Mouse (Mus musculus): Measurements from ENCODE around the gene Kcnma1. TPM values are rescaled to one million over a fixed set of nuclear protein-coding genes. Genes with fewer than 3 reads are reported as not detected.

Gene Kcnma1
- polyA plus RNA-seq, 1 experiment from 2014 or later: 0.03 TPM

DNA sequence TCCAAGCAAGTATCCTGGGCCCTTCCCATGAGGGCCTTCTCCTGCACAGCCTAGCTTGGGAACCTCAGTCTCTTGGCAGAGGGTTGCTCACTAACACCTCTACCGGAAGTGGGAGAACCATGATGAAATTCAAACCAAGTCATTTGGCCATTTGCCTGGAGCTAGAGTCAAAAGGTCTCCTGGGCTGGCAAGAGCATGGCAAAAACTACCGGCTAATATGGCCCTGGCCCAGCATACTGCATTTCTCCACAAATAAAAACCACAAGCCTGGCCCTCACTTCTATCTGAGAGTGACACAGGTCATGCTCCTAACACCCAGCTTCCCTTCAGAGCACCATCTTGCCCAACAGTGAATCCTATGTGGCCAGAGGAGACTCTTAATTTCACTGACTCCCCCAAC is 159.3 kb downstream of the Kcnma1 start:
- Histone ChIP-seq H3K4me1 (replicated peaks) (no peaks in the 10 kb centered on the region), H3K4me3 (replicated peaks) (no peak overlapping the region), H3K9ac (no peak overlapping the region), H3K27ac (no peak overlapping the region), H3K27me3 (no peaks in the 10 kb centered on the region), H3K36me3 (no peaks in the 10 kb centered on the region), H3K9me3 (replicated peaks) (no peaks in the 10 kb centered on the region), H3K4me2 (no peak overlapping the region)
- WGBS (ENCODE audit: insufficient replicate concordance): 72% methylated on average over 2 of the region's 2 CpGs
- ATAC-seq (ENCODE audit: low read depth) (no peak), DNase-seq (no peak)

DNA sequence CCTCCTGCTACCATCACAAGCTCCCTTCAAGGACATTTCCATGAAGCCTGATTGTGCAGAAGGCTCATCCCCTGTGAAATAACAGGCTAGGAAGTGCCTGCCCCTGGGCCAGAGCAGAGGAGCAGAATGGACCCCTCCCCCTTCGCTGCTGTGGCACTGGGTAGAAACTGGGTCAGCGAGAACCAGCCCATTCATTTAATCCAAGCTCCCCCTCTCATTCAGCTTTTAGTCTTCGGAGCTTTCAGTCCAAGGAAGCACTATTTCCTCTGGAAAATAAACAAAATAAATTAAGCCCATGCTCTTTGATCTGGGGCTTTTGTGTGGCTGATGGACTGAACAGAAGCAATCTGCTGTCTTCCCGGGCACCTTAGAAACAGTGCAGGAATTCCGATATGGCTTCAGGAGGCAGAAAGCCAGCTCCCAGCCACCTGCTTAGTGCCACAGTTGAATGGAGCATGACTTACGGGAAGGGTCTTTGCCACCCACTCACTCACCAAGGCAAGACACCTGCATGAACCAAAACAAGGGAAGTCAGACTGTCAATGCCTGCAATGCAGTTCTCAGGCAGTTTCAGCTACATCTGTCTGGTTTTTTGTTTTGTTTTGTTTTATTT is 165.7 kb downstream of the Kcnma1 start:
- H3K27ac ChIP-seq: no peak overlapping the region
- H3K9me3 ChIP-seq (replicated peaks): no peaks in the 10 kb centered on the region
- no peaks in the 10 kb centered on the region for H3K27me3 ChIP-seq
- H3K4me2 ChIP-seq: no peak overlapping the region
- no peak overlapping the region for H3K4me3 ChIP-seq (replicated peaks)
- 50% methylated on average over 6 of the region's 6 CpGs for WGBS (ENCODE audit: insufficient replicate concordance)
- no peaks in the 10 kb centered on the region for H3K36me3 ChIP-seq
- no peak overlapping the region for H3K9ac ChIP-seq
- no peaks in the 10 kb centered on the region for H3K4me1 ChIP-seq (replicated peaks)
- ATAC-seq (ENCODE audit: low read depth) (no peak), DNase-seq (no peak)

DNA sequence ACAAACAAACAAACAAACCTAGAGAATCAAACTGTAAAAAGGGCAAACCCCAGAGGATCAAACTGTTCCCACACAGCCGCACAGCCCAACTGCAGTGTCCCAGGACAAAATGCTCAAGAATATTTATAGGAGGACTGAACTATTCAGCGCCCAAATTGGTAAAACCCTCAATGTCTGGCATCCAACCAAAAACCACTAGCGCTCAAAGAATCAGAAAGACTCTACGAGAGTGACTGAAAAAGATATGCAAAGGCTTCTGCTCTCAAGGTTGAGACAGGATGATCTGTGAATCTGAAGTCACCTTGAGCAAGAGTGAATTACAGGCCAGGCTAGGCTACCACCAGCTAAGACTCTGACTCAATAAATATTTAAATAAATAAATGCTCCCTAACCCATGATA is 167.6 kb downstream of the Kcnma1 start:
- DNase-seq: no peak
- no peak overlapping the region for H3K9ac ChIP-seq
- no peak overlapping the region for H3K27ac ChIP-seq
- no peaks in the 10 kb centered on the region for H3K4me1 ChIP-seq (replicated peaks)
- H3K27me3 ChIP-seq: no peaks in the 10 kb centered on the region
- H3K9me3 ChIP-seq (replicated peaks): no peaks in the 10 kb centered on the region
- no peak for ATAC-seq (ENCODE audit: low read depth)
- no peak overlapping the region for H3K4me2 ChIP-seq
- no peak overlapping the region for H3K4me3 ChIP-seq (replicated peaks)
- WGBS (ENCODE audit: insufficient replicate concordance): 63% methylated on average over 4 of the region's 4 CpGs
- no peaks in the 10 kb centered on the region for H3K36me3 ChIP-seq

DNA sequence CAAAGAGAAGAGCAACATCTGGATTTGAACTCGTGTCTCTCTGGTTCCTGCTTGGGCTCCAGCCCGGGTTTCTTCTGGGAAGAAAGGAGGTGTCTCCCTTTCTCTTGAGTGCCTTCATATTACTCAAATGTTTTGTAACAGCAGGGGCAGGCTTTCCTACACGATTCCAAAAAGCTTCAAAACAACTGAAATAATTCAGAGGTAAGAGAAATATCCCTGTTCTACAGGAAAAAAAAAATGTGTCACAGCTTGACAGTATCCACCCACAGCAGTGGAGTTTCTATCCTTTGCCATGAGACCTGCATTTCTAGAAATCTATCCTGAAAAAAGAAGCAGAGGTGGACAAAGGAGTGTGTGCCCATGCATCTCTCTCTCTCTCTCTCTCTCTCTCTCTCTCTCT is 172.3 kb downstream of the Kcnma1 start:
- 42% methylated on average over 3 of the region's 3 CpGs for WGBS (ENCODE audit: insufficient replicate concordance)
- ATAC-seq (ENCODE audit: low read depth): no peak

DNA sequence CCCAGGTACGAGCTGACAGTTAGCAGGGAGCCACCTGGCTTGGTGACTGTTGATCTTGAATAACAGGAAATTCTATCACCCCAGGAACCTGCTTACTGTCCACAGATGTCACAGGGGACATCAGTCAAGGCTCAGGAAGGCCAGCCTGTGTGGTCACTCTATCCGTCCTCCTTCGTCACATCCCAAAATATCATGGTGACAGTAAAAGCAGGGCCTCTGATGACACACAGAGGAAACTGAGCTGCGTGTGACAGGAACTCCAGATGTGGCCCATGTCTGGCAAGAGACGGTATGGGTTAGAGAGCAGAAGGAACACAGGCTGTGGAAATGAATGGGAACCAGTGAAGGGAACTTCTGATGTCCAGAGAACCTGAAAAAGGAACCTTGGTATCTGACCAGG is 174.7 kb downstream of the Kcnma1 start:
- Histone ChIP-seq H3K4me2 (no peak overlapping the region), H3K36me3 (no peaks in the 10 kb centered on the region), H3K4me3 (replicated peaks) (no peak overlapping the region), H3K9me3 (replicated peaks) (no peaks in the 10 kb centered on the region), H3K27me3 (no peaks in the 10 kb centered on the region), H3K9ac (no peak overlapping the region), H3K4me1 (replicated peaks) (no peaks in the 10 kb centered on the region), H3K27ac (no peak overlapping the region)
- 40% methylated on average over 5 of the region's 5 CpGs for WGBS (ENCODE audit: insufficient replicate concordance)
- DNase-seq (no peak), ATAC-seq (ENCODE audit: low read depth) (no peak)

More for the DNA sequence above, 172.3 kb downstream of the Kcnma1 start:
- Histone ChIP-seq H3K27ac (no peak overlapping the region), H3K4me3 (replicated peaks) (no peak overlapping the region), H3K9ac (no peak overlapping the region), H3K4me2 (no peak overlapping the region), H3K9me3 (replicated peaks) (no peaks in the 10 kb centered on the region), H3K27me3 (no peaks in the 10 kb centered on the region), H3K4me1 (replicated peaks) (no peaks in the 10 kb centered on the region), H3K36me3 (no peaks in the 10 kb centered on the region)
- DNase-seq: no peak

DNA sequence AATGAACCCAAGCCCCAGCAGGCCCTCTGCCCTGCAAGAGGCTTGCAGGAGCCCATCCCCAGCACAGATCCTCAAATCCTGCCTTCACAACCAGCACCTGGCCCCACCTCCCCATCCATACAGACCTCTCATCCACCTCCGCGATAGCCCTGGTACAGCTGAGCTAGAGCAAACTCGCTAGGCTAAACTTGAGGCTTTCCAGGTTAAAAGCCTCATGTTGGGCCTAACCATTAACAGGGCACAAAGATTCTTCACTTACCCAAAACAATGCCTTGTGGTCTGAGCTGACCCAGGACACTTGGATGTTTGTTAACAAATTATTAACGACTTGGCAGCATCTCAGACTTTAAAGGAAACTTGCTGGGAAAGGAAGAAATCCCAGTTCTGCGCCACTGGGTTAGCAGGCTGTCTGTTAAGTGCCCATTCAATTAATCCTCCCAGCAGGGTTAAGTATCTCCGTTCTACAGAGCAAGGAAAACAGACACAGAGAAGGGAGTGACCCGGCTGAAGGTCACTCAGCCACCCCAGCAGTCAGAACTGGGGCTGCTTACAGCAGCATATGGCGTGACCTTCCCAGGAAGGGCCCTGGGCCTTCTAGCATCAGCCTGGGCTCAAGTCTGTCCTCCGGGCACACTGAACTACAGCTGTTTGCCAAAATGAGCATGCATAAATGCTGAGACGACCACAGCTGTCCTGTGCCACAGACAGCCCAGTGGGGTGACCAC is 178.7 kb downstream of the Kcnma1 start:
- Histone ChIP-seq H3K4me1 (replicated peaks) (no peaks in the 10 kb centered on the region), H3K27ac (no peak overlapping the region), H3K9me3 (replicated peaks) (no peaks in the 10 kb centered on the region), H3K4me2 (no peak overlapping the region), H3K4me3 (replicated peaks) (no peak overlapping the region), H3K27me3 (no peaks in the 10 kb centered on the region), H3K36me3 (no peaks in the 10 kb centered on the region), H3K9ac (no peak overlapping the region)
- no peak for ATAC-seq (ENCODE audit: low read depth)
- WGBS (ENCODE audit: insufficient replicate concordance): 47% methylated on average over 10 of the region's 10 CpGs
- no peak for DNase-seq

DNA sequence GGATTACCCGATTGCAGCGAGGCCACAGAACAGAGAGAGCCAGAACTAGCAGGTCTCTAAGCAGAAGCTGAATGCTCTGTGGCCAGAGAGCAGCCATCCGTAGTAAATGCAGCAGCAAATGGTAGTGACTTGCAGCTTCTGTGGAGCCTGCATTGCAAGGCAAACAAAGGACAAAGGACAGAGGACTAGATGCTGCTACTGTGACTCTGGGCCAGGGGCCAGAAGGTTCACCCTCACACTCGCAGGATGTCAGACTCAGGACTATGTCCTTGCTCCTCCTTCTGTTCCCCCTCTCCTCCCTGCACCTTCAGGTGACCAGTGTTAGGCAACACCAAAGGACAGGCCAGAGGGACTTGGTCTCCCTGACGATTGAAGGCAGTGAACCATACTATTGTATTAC is 183.0 kb downstream of the Kcnma1 start:
- ATAC-seq (ENCODE audit: low read depth): no peak
- no peak for DNase-seq
- Histone ChIP-seq H3K27me3 (no peaks in the 10 kb centered on the region), H3K4me2 (no peak overlapping the region), H3K9me3 (replicated peaks) (no peaks in the 10 kb centered on the region), H3K4me3 (replicated peaks) (no peak overlapping the region), H3K27ac (no peak overlapping the region), H3K9ac (no peak overlapping the region), H3K36me3 (no peaks in the 10 kb centered on the region), H3K4me1 (replicated peaks) (no peaks in the 10 kb centered on the region)
- 47% methylated on average over 5 of the region's 5 CpGs for WGBS (ENCODE audit: insufficient replicate concordance)

DNA sequence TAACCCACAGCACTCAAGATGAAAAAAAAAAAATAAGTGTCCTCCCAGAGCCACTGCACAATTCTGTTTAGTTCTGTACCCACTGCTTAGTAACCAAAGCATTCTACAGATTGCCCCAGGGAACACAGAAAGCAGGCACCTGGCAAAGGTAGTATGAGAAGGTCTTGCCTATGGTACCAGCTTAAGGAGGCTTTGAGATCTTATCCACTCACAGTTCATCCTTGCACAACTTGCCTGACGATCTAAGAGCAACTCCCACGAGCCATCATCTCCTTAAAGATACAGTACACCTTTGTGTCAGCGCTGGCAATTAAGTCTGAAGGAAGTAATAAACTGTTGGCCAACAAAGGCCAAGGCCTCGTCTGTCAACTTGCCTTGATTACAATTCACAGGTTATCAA is 184.0 kb downstream of the Kcnma1 start:
- H3K27me3 ChIP-seq: no peaks in the 10 kb centered on the region
- ATAC-seq (ENCODE audit: low read depth) (no peak), DNase-seq (no peak)
- WGBS (ENCODE audit: insufficient replicate concordance): 33% methylated on average over 4 of the region's 4 CpGs
- H3K4me2 ChIP-seq: no peak overlapping the region
- H3K4me1 ChIP-seq (replicated peaks): no peaks in the 10 kb centered on the region
- H3K4me3 ChIP-seq (replicated peaks): no peak overlapping the region
- no peaks in the 10 kb centered on the region for H3K36me3 ChIP-seq
- H3K9me3 ChIP-seq (replicated peaks): no peaks in the 10 kb centered on the region
- H3K9ac ChIP-seq: no peak overlapping the region
- H3K27ac ChIP-seq: no peak overlapping the region

DNA sequence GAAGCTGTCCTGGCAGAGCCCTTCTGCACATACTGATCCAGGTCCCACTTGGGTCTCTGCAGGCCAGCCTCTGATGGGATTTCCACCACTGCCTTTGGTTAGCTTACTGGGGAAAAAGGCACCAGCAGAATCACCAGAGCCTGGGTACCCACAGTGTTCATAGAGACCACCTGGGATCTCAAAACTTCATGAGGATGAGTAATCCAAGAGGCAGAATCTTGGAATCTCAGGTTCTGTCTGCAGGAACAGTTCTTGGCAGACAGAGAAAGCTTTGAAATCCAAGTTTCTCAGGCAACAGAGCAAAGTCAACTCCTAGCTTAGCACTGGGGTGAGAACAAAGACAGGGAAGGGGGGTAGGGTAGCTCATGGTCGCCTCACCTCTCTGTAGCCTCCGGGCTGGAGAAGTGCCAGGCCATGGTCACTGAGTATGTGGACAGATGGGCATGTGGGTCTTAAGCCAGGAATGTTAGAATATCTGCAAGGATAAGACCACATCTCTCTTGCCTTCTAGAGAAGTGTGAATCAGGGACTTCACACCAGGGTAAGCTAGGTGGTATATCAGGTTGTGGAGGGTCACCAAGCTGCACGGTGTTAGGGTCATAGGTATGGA is 185.5 kb downstream of the Kcnma1 start:
- no peak for DNase-seq
- no peaks in the 10 kb centered on the region for H3K4me1 ChIP-seq (replicated peaks)
- WGBS (ENCODE audit: insufficient replicate concordance): 62% methylated on average over 3 of the region's 3 CpGs
- no peak overlapping the region for H3K27ac ChIP-seq
- H3K9ac ChIP-seq: no peak overlapping the region
- H3K27me3 ChIP-seq: no peaks in the 10 kb centered on the region
- H3K4me3 ChIP-seq (replicated peaks): no peak overlapping the region
- no peaks in the 10 kb centered on the region for H3K36me3 ChIP-seq
- H3K9me3 ChIP-seq (replicated peaks): no peaks in the 10 kb centered on the region
- no peak overlapping the region for H3K4me2 ChIP-seq
- ATAC-seq (ENCODE audit: low read depth): no peak

DNA sequence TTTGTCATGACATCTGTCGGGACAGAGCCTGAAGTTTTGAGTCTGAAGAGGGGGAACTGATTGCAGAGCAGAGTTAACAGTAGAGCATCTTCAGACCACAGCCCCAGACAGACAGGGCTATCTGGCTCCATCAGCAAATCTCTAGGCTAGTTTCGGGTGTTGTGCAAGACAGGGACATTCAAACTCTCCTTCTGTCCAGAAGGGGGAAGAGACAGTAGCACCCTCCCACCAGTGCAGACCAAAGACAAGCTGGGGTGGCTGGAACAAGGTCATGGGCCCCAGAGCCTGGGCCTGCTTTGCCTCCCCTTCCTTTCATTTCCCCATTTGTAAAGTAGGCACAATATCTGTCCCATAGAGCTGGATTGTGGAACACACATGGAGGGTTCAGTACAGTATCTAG is 189.4 kb downstream of the Kcnma1 start:
- no peaks in the 10 kb centered on the region for H3K4me1 ChIP-seq (replicated peaks)
- H3K36me3 ChIP-seq: no peaks in the 10 kb centered on the region
- no peaks in the 10 kb centered on the region for H3K9me3 ChIP-seq (replicated peaks)
- H3K4me3 ChIP-seq (replicated peaks): no peak overlapping the region
- H3K27me3 ChIP-seq: no peaks in the 10 kb centered on the region
- ATAC-seq (ENCODE audit: low read depth) (0 out of 2 replicates have a peak, but pooled peaks have one; percentile 7), DNase-seq (no peak)
- 28% methylated on average over 2 of the region's 2 CpGs for WGBS (ENCODE audit: insufficient replicate concordance)
- H3K4me2 ChIP-seq: no peak overlapping the region
- no peak overlapping the region for H3K27ac ChIP-seq
- no peak overlapping the region for H3K9ac ChIP-seq

DNA sequence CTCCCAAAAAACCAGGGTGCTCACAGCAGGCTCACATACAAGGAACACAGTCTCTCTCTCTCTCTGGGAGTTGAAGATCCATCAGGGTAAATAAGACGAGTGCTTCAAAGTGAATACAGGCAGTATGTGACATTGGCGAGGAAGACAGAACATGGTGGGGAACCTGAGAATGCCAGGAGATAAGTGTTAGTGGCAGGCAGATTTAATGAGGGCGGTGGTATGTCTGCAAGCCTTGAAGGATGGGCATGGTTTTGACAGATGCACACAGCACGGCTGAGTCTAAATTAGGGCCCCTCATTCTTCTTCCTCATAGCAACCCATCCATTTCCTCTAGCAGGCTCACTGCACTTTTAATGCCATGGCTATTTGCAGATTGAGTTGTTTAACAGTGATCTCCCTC is 190.0 kb downstream of the Kcnma1 start:
- Histone ChIP-seq H3K4me1 (replicated peaks) (no peaks in the 10 kb centered on the region), H3K27ac (no peak overlapping the region), H3K9ac (no peak overlapping the region), H3K9me3 (replicated peaks) (no peaks in the 10 kb centered on the region), H3K36me3 (no peaks in the 10 kb centered on the region), H3K4me2 (no peak overlapping the region), H3K27me3 (no peaks in the 10 kb centered on the region), H3K4me3 (replicated peaks) (no peak overlapping the region)
- DNase-seq (no peak), ATAC-seq (ENCODE audit: low read depth) (no peak)
- 38% methylated on average over 4 of the region's 4 CpGs for WGBS (ENCODE audit: insufficient replicate concordance)

DNA sequence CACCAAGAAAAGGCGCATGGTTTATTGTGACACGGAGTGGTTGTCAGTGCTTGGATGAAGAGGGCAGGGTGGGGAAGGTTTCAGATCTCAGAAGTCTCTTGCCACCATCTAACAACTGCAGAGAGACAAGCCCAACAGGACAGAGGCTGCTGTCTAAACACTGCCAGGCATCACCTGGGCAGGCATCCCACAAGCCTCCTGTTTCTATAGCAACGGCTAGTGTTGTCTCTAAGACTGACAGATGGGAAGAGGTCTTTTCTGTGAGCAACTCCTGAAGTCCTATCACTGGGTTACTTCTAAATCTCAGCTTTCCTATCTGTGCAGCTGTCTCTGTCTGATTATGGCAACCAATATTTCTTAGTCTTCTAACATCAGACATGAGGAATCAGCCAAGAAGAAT is 196.7 kb downstream of the Kcnma1 start:
- DNase-seq (no peak), ATAC-seq (ENCODE audit: low read depth) (no peak)
- Histone ChIP-seq H3K4me3 (replicated peaks) (no peak overlapping the region), H3K27ac (no peak overlapping the region), H3K4me2 (no peak overlapping the region), H3K36me3 (no peaks in the 10 kb centered on the region), H3K27me3 (no peaks in the 10 kb centered on the region), H3K4me1 (replicated peaks) (no peaks in the 10 kb centered on the region), H3K9me3 (replicated peaks) (no peaks in the 10 kb centered on the region), H3K9ac (no peak overlapping the region)
- WGBS (ENCODE audit: insufficient replicate concordance): 63% methylated on average over 3 of the region's 3 CpGs
